Mouse (Mus musculus) testis, adult 2 months (tissue): ENCODE measurements around the gene 2010300C02Rik.

ENCODE experiments used
- CTCF ChIP-seq: fragments of 200-500 bp; IDR thresholded peaks from 2 replicates; pipeline ENCODE4 v1.5.1; 2012; ENCODE audit warnings: low read depth, mild to moderate bottlenecking, inconsistent platforms, low read length, moderate library complexity; ENCODE audit not compliant: control insufficient read depth, insufficient read depth, insufficient replicate concordance
- POLR2A ChIP-seq: fragments of 200-500 bp; IDR thresholded peaks from 2 replicates; pipeline ENCODE4 v1.6.1; 2012; ENCODE audit warnings: low read depth, mild to moderate bottlenecking, inconsistent platforms, low read length, moderate library complexity; ENCODE audit not compliant: control insufficient read depth

- TF ChIP-seq CTCF (no peak), POLR2A (no peak)
Observed at GRCm38 (mm10) chr1:37744650-37745259, 24.9 kb upstream of the 2010300C02Rik start.
